Mouse (Mus musculus) C2C12 (cell line): ENCODE measurements around the gene Adgrd1.

Experiments used
- CEBPB ChIP-seq: IDR thresholded peaks from one replicate; pipeline ENCODE4 v1.6.1; 2011; ENCODE audit warnings: low read depth, mild to moderate bottlenecking, control low read depth, moderate library complexity
- CTCF ChIP-seq: IDR thresholded peaks from one replicate; pipeline ENCODE4 v1.5.1; 2011; ENCODE audit not compliant: control insufficient read depth, insufficient read depth, insufficient read length
- MYOD1 ChIP-seq: IDR thresholded peaks from one replicate; pipeline ENCODE4 v1.6.1; 2011; ENCODE audit warnings: low read depth; ENCODE audit not compliant: control insufficient read depth, insufficient read length
- MYOG ChIP-seq: IDR thresholded peaks from one replicate; pipeline ENCODE4 v1.6.1; 2011; ENCODE audit not compliant: control insufficient read depth, insufficient read length; ENCODE audit errors: extremely low read depth
- USF1 ChIP-seq: IDR thresholded peaks from one replicate; pipeline ENCODE4 v1.6.1; 2011; ENCODE audit warnings: low read depth, mild to moderate bottlenecking, control low read depth, moderate library complexity

GRCm38 (mm10) chr5:129146892-129147509, 50.5 kb downstream of the Adgrd1 start:
- TF ChIP-seq CTCF (no peak), MYOG (no peak), CEBPB (no peak), USF1 (no peak), MYOD1 (no peak)
